Mouse (Mus musculus) left cerebral cortex, adult 2 months (tissue): ENCODE results near the gene Mef2c. TPM values are rescaled to one million over a fixed set of nuclear protein-coding genes. Genes with fewer than 3 reads are reported as not detected.

ENCODE experiments used
- DNase-seq, 2 experiments: peaks; one replicate each; pipeline ENCODE4 v3.0.0; 2021 to 2022; ENCODE audit warnings: low spot score in 2 of 2, mixed read lengths in 1 of 2; ENCODE audit errors: extremely low spot score in 1 of 2
- H3K27ac ChIP-seq: fragments of 200-600 bp; 2 replicates; pipeline ENCODE4 v1.8.1; 2022
- H3K4me3 ChIP-seq: fragments of 200-600 bp; 2 replicates; pipeline ENCODE4 v1.8.1; 2022
- CTCF ChIP-seq: fragments of 200-600 bp; IDR thresholded peaks from 2 replicates; pipeline ENCODE4 v1.8.1; 2022; ENCODE audit warnings: antibody characterized with exemption, mild to moderate bottlenecking, moderate library complexity
- intact Hi-C: fragments of 180-260 bp; cut with DNase I; formaldehyde crosslinking; loops from one replicate; pipeline ENCODE4 v1.15.1; 2025
- total RNA-seq, 2 experiments: library from RNA; stranded (reverse); gene quantifications; 2 replicates each; pipeline ENCODE4 v1.2.3; 2021

Mef2c gene
- total RNA-seq, 2 experiments from 2014 or later, result 545 to 647 TPM

- H3K4me3 ChIP-seq, result peak overlapping the region; percentile 65
- H3K27ac ChIP-seq, result peak overlapping the region; percentile 97
- TF ChIP-seq CTCF, result no peak
- intact Hi-C loops, result loop anchor here (2.0 to 10.0 kb wide), 5 partner anchors 47 to 1581 kb away; no protein-coding TSS in a partner anchor
- DNase-seq, result no peak
These were observed 21.8 kb downstream of the Mef2c start for GRCm38 (mm10) chr13:83525716-83526005.

- H3K4me3 ChIP-seq, result peak overlapping the region; percentile 65
- peak overlapping the region; percentile 97 for H3K27ac ChIP-seq
- no peak for TF ChIP-seq CTCF
- no peak for DNase-seq
- intact Hi-C loops, result loop anchor here (5.0 to 10.0 kb wide), 3 partner anchors 46 to 961 kb away; no protein-coding TSS in a partner anchor
These were observed 22.2 kb downstream of the Mef2c start for GRCm38 (mm10) chr13:83526066-83526465.

GRCm38 (mm10) chr13:83527921-83528320 lies 24.1 kb downstream of the Mef2c start:
- Histone ChIP-seq H3K27ac (peak overlapping the region; percentile 82), H3K4me3 (peak overlapping the region; percentile 65)
- TF ChIP-seq CTCF, result no peak
- intact Hi-C loops, result loop anchor here (5.0 to 10.0 kb wide), 3 partner anchors 44 to 963 kb away; no protein-coding TSS in a partner anchor
- DNase-seq, result no peak

GRCm38 (mm10) chr13:83529729-83530314 lies 26.0 kb downstream of the Mef2c start:
- Histone ChIP-seq H3K4me3 (peak overlapping the region; percentile 65), H3K27ac (peak overlapping the region; percentile 82)
- no peak for DNase-seq
- no peak for TF ChIP-seq CTCF
- intact Hi-C loops, result loop anchor here (2.0 to 10.0 kb wide), 4 partner anchors 42 to 965 kb away; no protein-coding TSS in a partner anchor

GRCm38 (mm10) chr13:83530889-83531288 lies 27.1 kb downstream of the Mef2c start:
- TF ChIP-seq CTCF, result no peak
- Histone ChIP-seq H3K27ac (peak overlapping the region; percentile 82), H3K4me3 (peak overlapping the region; percentile 65)
- intact Hi-C loops, result loop anchor here (2.0 kb wide), 1 partner anchor 184 kb away; no protein-coding TSS in a partner anchor
- DNase-seq, result no peak

GRCm38 (mm10) chr13:83531968-83532591 lies 28.2 kb downstream of the Mef2c start:
- peak in 1 of 2 experiments; percentile 55 for DNase-seq
- H3K4me3 ChIP-seq, result peak overlapping the region; percentile 35
- peak; percentile 26 for TF ChIP-seq CTCF
- intact Hi-C loops, result loop anchor here (2.0 kb wide), 1 partner anchor 183 kb away; no protein-coding TSS in a partner anchor
- peak overlapping the region; percentile 82 for H3K27ac ChIP-seq

GRCm38 (mm10) chr13:83536361-83536760 lies 32.5 kb downstream of the Mef2c start:
- no peak for TF ChIP-seq CTCF
- intact Hi-C loops, result no loop called here
- Histone ChIP-seq H3K4me3 (peak overlapping the region; percentile 21; the same call in 1 of the 2 replicates), H3K27ac (peak overlapping the region; percentile 29; the same call in 1 of the 2 replicates)
- no peak for DNase-seq

GRCm38 (mm10) chr13:83537163-83537562 lies 33.3 kb downstream of the Mef2c start:
- Histone ChIP-seq H3K4me3 (no peak overlapping the region), H3K27ac (no peak overlapping the region; the same call in 1 of the 2 replicates)
- intact Hi-C loops, result no loop called here
- TF ChIP-seq CTCF, result no peak
- no peak for DNase-seq

- intact Hi-C loops, result no loop called here
- DNase-seq, result no peak
- TF ChIP-seq CTCF, result no peak
These were observed 36.1 kb downstream of the Mef2c start for GRCm38 (mm10) chr13:83539921-83540320.

GRCm38 (mm10) chr13:83542666-83543065 lies 38.8 kb downstream of the Mef2c start:
- no peak for DNase-seq
- no peak for TF ChIP-seq CTCF
- intact Hi-C loops, result no loop called here
- H3K4me3 ChIP-seq, result no peak overlapping the region
- H3K27ac ChIP-seq, result peak overlapping the region; percentile 6; the same call in 1 of the 2 replicates

More at GRCm38 (mm10) chr13:83539921-83540320, 36.1 kb downstream of the Mef2c start:
- H3K27ac ChIP-seq, result peak overlapping the region; percentile 55; the same call in 1 of the 2 replicates
- no peak overlapping the region for H3K4me3 ChIP-seq

- TF ChIP-seq CTCF, result no peak
- intact Hi-C loops, result no loop called here
- Histone ChIP-seq H3K27ac (peak overlapping the region; percentile 30; the same call in 1 of the 2 replicates), H3K4me3 (no peak overlapping the region)
- no peak for DNase-seq
These were observed 40.9 kb downstream of the Mef2c start for GRCm38 (mm10) chr13:83544707-83545106.

- no peak overlapping the region for H3K4me3 ChIP-seq
- no peak for TF ChIP-seq CTCF
- intact Hi-C loops, result no loop called here
- DNase-seq, result no peak
- H3K27ac ChIP-seq, result no peak overlapping the region; the same call in 1 of the 2 replicates
These were observed 43.0 kb downstream of the Mef2c start for GRCm38 (mm10) chr13:83546876-83547275.
